Mouse (Mus musculus): ENCODE measurements around the gene Gpbp1. TPM values are rescaled to one million over a fixed set of nuclear protein-coding genes. Genes with fewer than 3 reads are reported as not detected.

Gene Gpbp1
- polyA plus RNA-seq, 1 experiment from 2014 or later, result 113 TPM

- 35% methylated on average over 5 of the region's 5 CpGs for WGBS
- Histone ChIP-seq H3K27ac (no peak overlapping the region), H3K36me3 (no peaks in the 10 kb centered on the region), H3K9ac (replicated peaks) (no peak overlapping the region), H3K4me3 (replicated peaks) (no peak overlapping the region), H3K4me1 (replicated peaks) (no peaks in the 10 kb centered on the region), H3K27me3 (no peaks in the 10 kb centered on the region), H3K9me3 (no peaks in the 10 kb centered on the region), H3K4me2 (replicated peaks) (no peak overlapping the region)
- no peak for ATAC-seq
Observed at GRCm38 (mm10) chr13:111509385-111509784, 19.5 kb upstream of the Gpbp1 start.

- Histone ChIP-seq H3K36me3 (no peaks in the 10 kb centered on the region), H3K4me3 (replicated peaks) (no peak overlapping the region), H3K4me2 (replicated peaks) (no peak overlapping the region), H3K27me3 (no peaks in the 10 kb centered on the region), H3K27ac (no peak overlapping the region), H3K9me3 (no peaks in the 10 kb centered on the region), H3K4me1 (replicated peaks) (no peaks in the 10 kb centered on the region), H3K9ac (replicated peaks) (no peak overlapping the region)
- no peak for ATAC-seq
- WGBS, result 85% methylated on average over 6 of the region's 6 CpGs
Observed at GRCm38 (mm10) chr13:111508645-111509044, 18.7 kb upstream of the Gpbp1 start.

GRCm38 (mm10) chr13:111494330-111495029, 4.6 kb upstream of the Gpbp1 start:
- ATAC-seq, result no peak
- Histone ChIP-seq H3K36me3 (no peaks in the 10 kb centered on the region), H3K27ac (no peak overlapping the region), H3K27me3 (peaks cover 27% of the 10 kb centered on the region), H3K4me3 (replicated peaks) (no peak overlapping the region), H3K9me3 (no peaks in the 10 kb centered on the region), H3K4me1 (replicated peaks) (peaks cover 11% of the 10 kb centered on the region), H3K4me2 (replicated peaks) (no peak overlapping the region), H3K9ac (replicated peaks) (no peak overlapping the region)
- 47% methylated on average over 11 of the region's 11 CpGs for WGBS

- no peak overlapping the region for H3K9ac ChIP-seq (replicated peaks)
- peak overlapping the region; percentile 70 for H3K4me2 ChIP-seq (replicated peaks)
- peaks cover 31% of the 10 kb centered on the region for H3K4me1 ChIP-seq (replicated peaks)
- WGBS, result 20% methylated on average over 13 of the region's 13 CpGs
- peak overlapping the region; percentile 95 for H3K4me3 ChIP-seq (replicated peaks)
- no peak overlapping the region for H3K27ac ChIP-seq
- no peaks in the 10 kb centered on the region for H3K9me3 ChIP-seq
- no peaks in the 10 kb centered on the region for H3K36me3 ChIP-seq
- H3K27me3 ChIP-seq, result peaks cover 27% of the 10 kb centered on the region
- ATAC-seq, result no peak
Observed at GRCm38 (mm10) chr13:111491046-111491756, 1.3 kb upstream of the Gpbp1 start.

- under 1% methylated on average over 12 of the region's 33 CpGs for WGBS
- peaks cover 27% of the 10 kb centered on the region for H3K27me3 ChIP-seq
- H3K4me3 ChIP-seq (replicated peaks), result peak overlapping the region; percentile 95
- peak; percentile 86 for ATAC-seq
- peak overlapping the region; percentile 92 for H3K4me2 ChIP-seq (replicated peaks)
- no peaks in the 10 kb centered on the region for H3K9me3 ChIP-seq
- peak overlapping the region; percentile 99 for H3K27ac ChIP-seq
- H3K36me3 ChIP-seq, result no peaks in the 10 kb centered on the region
- H3K4me1 ChIP-seq (replicated peaks), result peaks cover 43% of the 10 kb centered on the region
- peak overlapping the region; percentile 91 for H3K9ac ChIP-seq (replicated peaks)
Observed at GRCm38 (mm10) chr13:111489502-111489801, 459 bp downstream of the Gpbp1 start.

- Histone ChIP-seq H3K4me2 (replicated peaks) (peak overlapping the region; percentile 92), H3K36me3 (no peaks in the 10 kb centered on the region), H3K4me3 (replicated peaks) (peak overlapping the region; percentile 95), H3K27me3 (peaks cover 27% of the 10 kb centered on the region), H3K9me3 (no peaks in the 10 kb centered on the region), H3K27ac (peak overlapping the region; percentile 99), H3K9ac (replicated peaks) (peak overlapping the region; percentile 91), H3K4me1 (replicated peaks) (peaks cover 47% of the 10 kb centered on the region)
- WGBS, result 1% methylated on average over 78 of the region's 98 CpGs
- peak; percentile 40 for ATAC-seq
Observed at GRCm38 (mm10) chr13:111488651-111489501, 1.0 kb downstream of the Gpbp1 start.

- Histone ChIP-seq H3K4me1 (replicated peaks) (peaks cover 61% of the 10 kb centered on the region), H3K4me3 (replicated peaks) (no peak overlapping the region), H3K4me2 (replicated peaks) (no peak overlapping the region), H3K27ac (no peak overlapping the region), H3K9ac (replicated peaks) (no peak overlapping the region), H3K36me3 (no peaks in the 10 kb centered on the region), H3K27me3 (no peaks in the 10 kb centered on the region), H3K9me3 (no peaks in the 10 kb centered on the region)
- WGBS, result 86% methylated on average over 2 of the region's 2 CpGs
- no peak for ATAC-seq
Observed at GRCm38 (mm10) chr13:111477695-111478094, 12.2 kb downstream of the Gpbp1 start.

GRCm38 (mm10) chr13:111470562-111471237, 19.2 kb downstream of the Gpbp1 start:
- 88% methylated on average over 3 of the region's 3 CpGs for WGBS
- no peak overlapping the region for H3K27ac ChIP-seq
- H3K4me3 ChIP-seq (replicated peaks), result no peak overlapping the region
- no peaks in the 10 kb centered on the region for H3K36me3 ChIP-seq
- no peaks in the 10 kb centered on the region for H3K27me3 ChIP-seq
- no peaks in the 10 kb centered on the region for H3K9me3 ChIP-seq
- no peak overlapping the region for H3K9ac ChIP-seq (replicated peaks)
- peaks cover 32% of the 10 kb centered on the region for H3K4me1 ChIP-seq (replicated peaks)
- no peak overlapping the region for H3K4me2 ChIP-seq (replicated peaks)
- no peak for ATAC-seq

GRCm38 (mm10) chr13:111467350-111467749, 22.6 kb downstream of the Gpbp1 start:
- H3K4me1 ChIP-seq (replicated peaks), result peaks cover 12% of the 10 kb centered on the region; the same call in 1 of the 2 replicates
- H3K27ac ChIP-seq, result no peak overlapping the region
- no peaks in the 10 kb centered on the region for H3K9me3 ChIP-seq
- 0 out of 2 replicates have a peak, but pooled peaks cover 9% of the 10 kb centered on the region for H3K36me3 ChIP-seq
- no peak for ATAC-seq
- no peaks in the 10 kb centered on the region for H3K27me3 ChIP-seq
- H3K4me2 ChIP-seq (replicated peaks), result no peak overlapping the region
- 95% methylated on average over 3 of the region's 3 CpGs for WGBS
- no peak overlapping the region for H3K4me3 ChIP-seq (replicated peaks)
- no peak overlapping the region for H3K9ac ChIP-seq (replicated peaks)

GRCm38 (mm10) chr13:111461424-111461823, 28.5 kb downstream of the Gpbp1 start:
- no peaks in the 10 kb centered on the region for H3K27me3 ChIP-seq
- H3K9me3 ChIP-seq, result no peaks in the 10 kb centered on the region
- 0 out of 2 replicates have a peak, but pooled peaks cover 9% of the 10 kb centered on the region for H3K36me3 ChIP-seq
- ATAC-seq, result peak; percentile 30; the same call in 1 of the 2 replicates
- H3K4me3 ChIP-seq (replicated peaks), result no peak overlapping the region
- peaks cover 3% of the 10 kb centered on the region; the same call in 1 of the 2 replicates for H3K4me1 ChIP-seq (replicated peaks)
- no peak overlapping the region for H3K27ac ChIP-seq
- 2% methylated on average over 1 of the region's 1 CpGs for WGBS
- H3K9ac ChIP-seq (replicated peaks), result no peak overlapping the region
- no peak overlapping the region for H3K4me2 ChIP-seq (replicated peaks)

- Histone ChIP-seq H3K4me3 (replicated peaks) (no peak overlapping the region), H3K4me1 (replicated peaks) (peaks cover 5% of the 10 kb centered on the region; the same call in 1 of the 2 replicates), H3K27ac (no peak overlapping the region), H3K4me2 (replicated peaks) (no peak overlapping the region), H3K36me3 (peaks cover 11% of the 10 kb centered on the region), H3K27me3 (no peaks in the 10 kb centered on the region), H3K9me3 (no peaks in the 10 kb centered on the region), H3K9ac (replicated peaks) (no peak overlapping the region)
- 72% methylated on average over 2 of the region's 2 CpGs for WGBS
- no peak for ATAC-seq
Observed at GRCm38 (mm10) chr13:111456790-111457189, 33.1 kb downstream of the Gpbp1 start.

Data from midbrain, embryonic 13.5 days (tissue).